Mouse (Mus musculus): ENCODE data around the gene Ptprn. TPM values are rescaled to one million over a fixed set of nuclear protein-coding genes. Genes with fewer than 3 reads are reported as not detected.

The Ptprn gene
- 11.9 and 13.4 TPM in 2 replicates for polyA plus RNA-seq (2012; rRNA removed)

DNA sequence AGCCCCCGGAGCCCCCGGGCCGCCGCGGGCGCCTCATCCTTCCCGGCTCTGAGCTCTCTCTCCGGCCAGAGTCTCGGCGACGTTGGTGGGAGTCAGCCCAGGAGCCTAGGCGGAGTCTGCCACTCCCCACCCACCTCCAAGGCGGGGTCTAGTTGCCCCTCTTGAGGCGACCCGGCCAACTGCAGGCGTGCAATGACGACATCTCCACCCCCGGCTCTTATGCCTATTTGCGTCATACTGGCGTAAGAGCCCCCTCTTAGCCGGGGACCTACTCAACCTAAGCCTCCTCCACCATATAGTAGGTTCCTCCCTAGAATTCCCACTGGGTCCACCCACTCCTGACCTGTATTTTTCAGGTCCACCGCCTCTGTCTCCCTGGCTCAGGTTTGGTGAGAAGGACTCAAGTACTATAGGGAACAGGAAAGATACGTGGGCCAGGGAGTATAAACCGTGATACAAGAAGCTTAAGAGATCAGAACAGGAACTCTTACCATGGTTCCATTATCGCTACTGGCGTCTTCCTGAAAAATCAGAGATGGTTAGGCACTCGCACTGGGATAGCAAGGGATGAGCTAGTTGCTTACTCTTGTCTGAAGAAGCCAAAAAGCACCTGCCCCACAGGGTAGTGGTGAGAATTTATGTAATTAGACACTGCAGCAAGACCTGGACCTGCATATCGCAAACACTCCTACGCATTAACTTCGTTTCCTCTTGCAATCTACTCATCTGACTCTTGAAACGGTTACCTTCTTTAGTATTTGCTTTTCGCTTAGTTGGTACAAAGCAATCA lies at the start of gene Ptprn:
Gene Ptprn, minus strand, starts transcription at position 412 of the 790 bp plus-strand sequence.

DNA sequence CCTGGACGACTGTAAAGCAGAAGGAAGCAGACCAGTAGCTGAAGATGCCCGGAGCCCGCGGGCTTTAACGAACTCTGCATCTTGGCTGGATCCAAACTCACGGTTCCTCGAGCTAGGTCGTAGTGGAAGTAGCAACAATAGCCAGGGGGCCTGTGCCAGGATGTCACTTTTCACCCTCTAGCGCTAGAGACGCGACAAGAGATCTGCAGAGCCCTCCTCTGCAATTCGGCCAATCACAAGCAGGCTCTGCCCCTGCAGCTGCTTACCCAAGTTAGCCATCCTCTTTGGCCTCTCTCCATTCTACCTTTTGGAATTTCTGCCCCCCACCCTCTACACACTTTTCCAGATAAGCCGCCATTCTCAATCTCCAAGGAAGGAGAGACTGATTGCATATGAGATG lies 13.9 kb upstream of the Ptprn start, which contains the start of gene Resp18:
Gene Resp18, minus strand, starts transcription at position 188 of the 400 bp plus-strand sequence.

GRCm38 (mm10) chr1:75236117-75237050 lies 27.9 kb downstream of the Ptprn start, which contains the start of gene Dnajb2:
Gene Dnajb2, plus strand, starts transcription at chr1:75236406.

GRCm38 (mm10) chr1:75231664-75232152 lies 32.6 kb downstream of the Ptprn start, which contains the start of gene A630095N17Rik:
Gene A630095N17Rik, minus strand, starts transcription at chr1:75232102.

DNA sequence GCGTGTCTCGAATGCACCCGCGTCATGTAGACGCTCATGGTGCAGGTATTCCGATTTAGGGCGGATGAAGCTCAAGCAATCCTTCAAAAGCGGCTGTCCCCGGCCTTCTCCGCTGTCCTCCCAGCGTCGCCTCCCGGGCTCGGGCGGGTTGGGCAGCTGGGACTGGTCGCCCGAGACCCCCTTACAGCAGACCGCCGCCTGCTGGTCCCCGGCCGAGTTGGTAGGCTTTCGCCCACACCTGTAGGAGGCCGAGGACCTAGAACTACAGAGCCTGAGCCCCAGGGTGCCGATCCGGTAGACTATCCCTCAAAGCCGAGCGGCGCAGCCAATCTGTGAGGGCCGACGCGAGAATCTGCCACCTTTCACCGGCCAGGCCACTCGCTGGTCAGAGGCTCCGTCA lies 44.8 kb downstream of the Ptprn start, which contains the start of gene Tuba4a:
Gene Tuba4a, minus strand, starts transcription at position 335 of the 400 bp plus-strand sequence.

DNA sequence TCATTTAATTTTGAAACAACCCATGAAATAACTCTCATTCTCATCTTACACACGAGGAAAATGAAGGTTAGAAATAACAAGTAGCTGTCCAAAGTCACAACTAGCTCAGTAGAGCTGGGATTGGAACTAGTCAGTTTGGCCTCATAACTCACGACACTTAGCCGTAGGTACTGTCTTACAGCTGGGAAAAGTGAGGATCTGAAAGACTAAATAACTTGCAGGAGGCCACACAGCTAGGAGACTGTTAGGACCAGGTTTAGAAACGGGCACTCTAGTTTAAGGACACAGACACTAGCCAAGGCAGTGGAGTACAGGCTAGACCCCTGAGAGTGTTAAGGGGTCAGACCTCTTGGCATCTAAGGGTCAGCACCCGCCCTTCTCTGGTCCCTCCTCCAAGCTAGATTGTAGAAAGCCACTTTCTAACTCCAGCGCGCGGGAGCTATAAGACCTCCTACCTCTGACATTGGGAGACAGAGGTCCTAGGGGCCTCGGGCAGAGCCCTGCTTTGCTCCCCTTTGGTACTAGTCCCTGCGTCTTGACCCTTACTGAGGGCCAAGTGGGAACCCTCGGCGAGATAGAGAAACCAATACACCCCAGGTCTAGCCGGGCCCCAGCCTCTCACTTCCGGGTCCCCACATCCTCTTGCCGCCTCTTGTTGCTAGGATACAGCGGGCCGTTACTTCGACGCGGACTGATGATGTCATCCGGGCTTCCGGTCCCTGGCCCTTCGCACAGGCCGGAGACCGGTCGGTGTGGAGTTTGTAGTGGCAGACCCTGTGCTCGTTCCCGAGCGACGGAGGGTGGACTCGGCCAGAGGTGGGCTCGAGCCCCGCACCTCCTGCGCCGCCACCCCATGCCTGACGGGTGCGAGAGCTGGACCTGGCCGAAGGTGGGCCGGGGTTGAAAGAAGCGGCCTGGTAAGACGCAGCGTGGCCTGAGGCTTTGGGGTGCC lies 53.9 kb downstream of the Ptprn start, which contains the start of the genes Glb1l and Stk16:
Gene Glb1l, minus strand, starts transcription at position 678 of the 952 bp plus-strand sequence.
Gene Stk16, plus strand, starts transcription at position 703 of the 952 bp plus-strand sequence.

Other genes with a start within 250 kb of the Ptprn start
- gene Nhej1, start 139.3 kb downstream of the Ptprn start, polyA plus RNA-seq (2012; rRNA removed) = 4.5 and 5.2 TPM in 2 replicates
- gene Slc23a3, start 130.6 kb downstream of the Ptprn start, polyA plus RNA-seq (2012; rRNA removed) = 0.10 TPM in 2 replicates
- gene Cnppd1, start 121.8 kb downstream of the Ptprn start, polyA plus RNA-seq (2012; rRNA removed) = 50.0 and 55.5 TPM in 2 replicates
- 57.7 and 66.7 TPM in 2 replicates for gene Retreg2, start 121.7 kb downstream of the Ptprn start, polyA plus RNA-seq (2012; rRNA removed)
- 29.5 and 43.8 TPM in 2 replicates for gene Zfand2b, start 95.9 kb downstream of the Ptprn start, polyA plus RNA-seq (2012; rRNA removed)
- 23.4 and 24.9 TPM in 2 replicates for gene Abcb6, start 84.1 kb downstream of the Ptprn start, polyA plus RNA-seq (2012; rRNA removed)
- gene Ankzf1, start 72.4 kb downstream of the Ptprn start, polyA plus RNA-seq (2012; rRNA removed) = 24.4 and 26.5 TPM in 2 replicates
- 18.6 and 27.4 TPM in 2 replicates for gene Atg9a, start 72.3 kb downstream of the Ptprn start, polyA plus RNA-seq (2012; rRNA removed)
- 16.4 and 29.6 TPM in 2 replicates for gene Glb1l, start 53.7 kb downstream of the Ptprn start, polyA plus RNA-seq (2012; rRNA removed)
- gene Stk16, start 53.7 kb downstream of the Ptprn start, polyA plus RNA-seq (2012; rRNA removed) = 197 and 230 TPM in 2 replicates
- gene Tuba4a, start 44.6 kb downstream of the Ptprn start, polyA plus RNA-seq (2012; rRNA removed) = 12.2 and 15.6 TPM in 2 replicates
- not detected in 2 replicates for gene A630095N17Rik, start 32.4 kb downstream of the Ptprn start, polyA plus RNA-seq (2012; rRNA removed)
- 32.0 and 36.4 TPM in 2 replicates for gene Dnajb2, start 28.1 kb downstream of the Ptprn start, polyA plus RNA-seq (2012; rRNA removed)
- 9.7 and 17.3 TPM in 2 replicates for gene Resp18, start 13.9 kb upstream of the Ptprn start, polyA plus RNA-seq (2012; rRNA removed)
- 102 and 138 TPM in 2 replicates for gene Dnpep, start 53.5 kb upstream of the Ptprn start, polyA plus RNA-seq (2012; rRNA removed)
- 5.1 and 15.4 TPM in 2 replicates for gene Des, start 95.8 kb upstream of the Ptprn start, polyA plus RNA-seq (2012; rRNA removed)
- gene Speg, start 110.8 kb upstream of the Ptprn start, polyA plus RNA-seq (2012; rRNA removed) = 40.6 and 51.1 TPM in 2 replicates
- gene Gmppa, start 171.4 kb upstream of the Ptprn start, polyA plus RNA-seq (2012; rRNA removed) = 50.2 and 71.7 TPM in 2 replicates
- gene Asic4, start 185.9 kb upstream of the Ptprn start, polyA plus RNA-seq (2012; rRNA removed) = 12.8 and 13.3 TPM in 2 replicates
- 29.6 and 30.3 TPM in 2 replicates for gene Chpf, start 214.8 kb upstream of the Ptprn start, polyA plus RNA-seq (2012; rRNA removed)
- 9.1 and 16.2 TPM in 2 replicates for gene Tmem198, start 215.0 kb upstream of the Ptprn start, polyA plus RNA-seq (2012; rRNA removed)
- gene Obsl1, start 241.9 kb upstream of the Ptprn start, polyA plus RNA-seq (2012; rRNA removed) = 96.8 and 109 TPM in 2 replicates
- gene Inha, start 242.6 kb upstream of the Ptprn start, polyA plus RNA-seq (2012; rRNA removed) = 19.5 and 20.7 TPM in 2 replicates